Mouse (Mus musculus) hindbrain, postnatal 0 days (tissue): ENCODE data around the gene Ube2h. TPM values are rescaled to one million over a fixed set of nuclear protein-coding genes. Genes with fewer than 3 reads are reported as not detected.
A peak's percentile ranks its signal among the peaks of the same experiment; 100 is the strongest.

Experiments
- ATAC-seq: fragments of 200-750 bp; cut with Nextera tagmentation; 2 replicates; pipeline ENCODE4 v1.8.0; 2017; ENCODE audit warnings: mild to moderate bottlenecking, moderate TSS enrichment, moderate library complexity
- DNase-seq: peaks from one replicate; pipeline ENCODE4 v3.0.0-alpha.2; 2015; ENCODE audit warnings: low spot score
- H3K27ac ChIP-seq: fragments of 300-500 bp; sonication (generic); 2 replicates; pipeline ENCODE4 v1.5.1; 2014; ENCODE audit warnings: mild to moderate bottlenecking
- H3K27me3 ChIP-seq: fragments of 300-500 bp; sonication (generic); 2 replicates; pipeline ENCODE4 v1.6.1; 2014; ENCODE audit warnings: low read length, mixed read lengths; ENCODE audit not compliant: insufficient read depth
- H3K36me3 ChIP-seq: fragments of 300-500 bp; sonication (generic); 2 replicates; pipeline ENCODE4 v1.6.1; 2014; ENCODE audit warnings: low read length, mixed read lengths; ENCODE audit not compliant: insufficient read depth
- H3K4me1 ChIP-seq: fragments of 300-500 bp; sonication (generic); 2 replicates; pipeline ENCODE4 v1.6.1; 2014; ENCODE audit warnings: antibody characterized with exemption, low read length, mixed read lengths; ENCODE audit not compliant: insufficient read depth
- H3K4me2 ChIP-seq: fragments of 300-500 bp; sonication (generic); 2 replicates; pipeline ENCODE4 v1.6.1; 2014; ENCODE audit warnings: low read depth, mild to moderate bottlenecking, low read length, moderate library complexity, mixed read lengths
- H3K4me3 ChIP-seq: fragments of 300-500 bp; sonication (generic); 2 replicates; pipeline ENCODE4 v1.5.1; 2014; ENCODE audit warnings: low read length
- H3K9ac ChIP-seq: fragments of 300-500 bp; sonication (generic); replicated peaks from 2 replicates; pipeline ENCODE4 v1.6.1; 2014; ENCODE audit warnings: mild to moderate bottlenecking, low read length, moderate library complexity, mixed read lengths
- H3K9me3 ChIP-seq: fragments of 300-500 bp; sonication (generic); 2 replicates; pipeline ENCODE4 v1.6.1; 2016; ENCODE audit warnings: low read length, mixed read lengths
- CTCF ChIP-seq: IDR thresholded peaks from 2 replicates; pipeline ENCODE4 v1.5.1; 2016; ENCODE audit warnings: antibody characterized with exemption, control low read depth, low read depth
- WGBS: fragments of 180-500 bp; shearing (Covaris S2); extraction: QIAGEN DNeasy Blood & Tissue Kit; methylation state at CpG from one replicate; pipeline ENCODE4 v1.1.7; 2014; 5-methylcytosine and 5-hydroxymethylcytosine counted together
- polyA plus RNA-seq: library from polyadenylated mRNA; unstranded; fragments of >200 nt; fragmentation: Nextera tagmentation; extraction: Ambion mirVana; gene quantifications from 2 replicates; pipeline ENCODE4 v1.2.1, GENCODE M21; 2015
- total RNA-seq: library from RNA; depleted of rRNA; stranded (reverse); fragments of >200 nt; gene quantifications from 2 replicates; pipeline ENCODE4 v1.2.3, GENCODE M21; 2014

The Ube2h gene
- total and polyA plus RNA-seq, 2 experiments from 2014 or later = 41.6 to 42.1 TPM

GRCm38 (mm10) chr6:30196143-30196542 lies 108.2 kb downstream of the Ube2h start:
- Histone ChIP-seq H3K4me1 (no peaks in the 10 kb centered on the region), H3K9me3 (no peaks in the 10 kb centered on the region), H3K27me3 (no peaks in the 10 kb centered on the region), H3K4me2 (no peak overlapping the region), H3K36me3 (no peaks in the 10 kb centered on the region), H3K27ac (no peak overlapping the region), H3K4me3 (no peak overlapping the region), H3K9ac (no peak overlapping the region)
- DNase-seq (no peak), ATAC-seq (no peak)
- WGBS = 74% methylated on average over 8 of the region's 8 CpGs
- TF ChIP-seq CTCF = no peak

GRCm38 (mm10) chr6:30195656-30196055 lies 108.7 kb downstream of the Ube2h start:
- ATAC-seq (no peak), DNase-seq (no peak)
- Histone ChIP-seq H3K4me2 (no peak overlapping the region), H3K27me3 (no peaks in the 10 kb centered on the region), H3K9ac (no peak overlapping the region), H3K4me1 (no peaks in the 10 kb centered on the region), H3K27ac (no peak overlapping the region), H3K9me3 (no peaks in the 10 kb centered on the region), H3K4me3 (no peak overlapping the region), H3K36me3 (no peaks in the 10 kb centered on the region)
- no peak for TF ChIP-seq CTCF
- 73% methylated on average over 11 of the region's 11 CpGs for WGBS

- TF ChIP-seq CTCF = no peak
- no peak overlapping the region for H3K9ac ChIP-seq
- H3K4me1 ChIP-seq = no peaks in the 10 kb centered on the region
- H3K36me3 ChIP-seq = no peaks in the 10 kb centered on the region
- H3K27me3 ChIP-seq = peaks cover 18% of the 10 kb centered on the region; the same call in 1 of the 2 replicates
- no peak for DNase-seq
- 79% methylated on average over 4 of the region's 4 CpGs for WGBS
- no peak for ATAC-seq
- no peak overlapping the region for H3K27ac ChIP-seq
- H3K9me3 ChIP-seq = no peaks in the 10 kb centered on the region
- H3K4me2 ChIP-seq = no peak overlapping the region
- H3K4me3 ChIP-seq = no peak overlapping the region
Measured at GRCm38 (mm10) chr6:30183624-30184023, 120.7 kb downstream of the Ube2h start.

- 43% methylated on average over 6 of the region's 6 CpGs for WGBS
- no peak for TF ChIP-seq CTCF
Measured at GRCm38 (mm10) chr6:30182038-30182437, 122.3 kb downstream of the Ube2h start.

GRCm38 (mm10) chr6:30180321-30180720 lies 124.0 kb downstream of the Ube2h start:
- Histone ChIP-seq H3K4me2 (no peak overlapping the region), H3K36me3 (no peaks in the 10 kb centered on the region), H3K4me1 (no peaks in the 10 kb centered on the region), H3K9ac (no peak overlapping the region), H3K27ac (no peak overlapping the region), H3K27me3 (peaks cover 35% of the 10 kb centered on the region), H3K9me3 (no peaks in the 10 kb centered on the region), H3K4me3 (no peak overlapping the region)
- TF ChIP-seq CTCF = no peak
- peak; percentile 28; the same call in 1 of the 2 replicates for ATAC-seq
- no peak for DNase-seq
- 47% methylated on average over 2 of the region's 2 CpGs for WGBS

More at GRCm38 (mm10) chr6:30182038-30182437, 122.3 kb downstream of the Ube2h start:
- Histone ChIP-seq H3K27ac (no peak overlapping the region), H3K27me3 (peaks cover 29% of the 10 kb centered on the region; the same call in 1 of the 2 replicates), H3K9me3 (no peaks in the 10 kb centered on the region), H3K4me1 (no peaks in the 10 kb centered on the region), H3K9ac (no peak overlapping the region), H3K4me3 (no peak overlapping the region), H3K36me3 (no peaks in the 10 kb centered on the region), H3K4me2 (no peak overlapping the region)
- DNase-seq (no peak), ATAC-seq (no peak)

GRCm38 (mm10) chr6:30179046-30179445 lies 125.3 kb downstream of the Ube2h start:
- no peaks in the 10 kb centered on the region for H3K9me3 ChIP-seq
- no peak overlapping the region for H3K4me3 ChIP-seq
- H3K4me1 ChIP-seq = no peaks in the 10 kb centered on the region
- DNase-seq (no peak), ATAC-seq (no peak)
- H3K9ac ChIP-seq = no peak overlapping the region
- H3K27ac ChIP-seq = no peak overlapping the region
- H3K4me2 ChIP-seq = no peak overlapping the region
- H3K36me3 ChIP-seq = no peaks in the 10 kb centered on the region
- peaks cover 46% of the 10 kb centered on the region for H3K27me3 ChIP-seq
- no peak for TF ChIP-seq CTCF
- WGBS = 22% methylated on average over 11 of the region's 11 CpGs

- DNase-seq = no peak
Measured at GRCm38 (mm10) chr6:30178023-30178639, 126.2 kb downstream of the Ube2h start.

More at GRCm38 (mm10) chr6:30178023-30178639, 126.2 kb downstream of the Ube2h start:
- Histone ChIP-seq H3K4me3 (no peak overlapping the region), H3K27ac (no peak overlapping the region), H3K4me2 (no peak overlapping the region), H3K4me1 (no peaks in the 10 kb centered on the region), H3K27me3 (peaks cover 55% of the 10 kb centered on the region), H3K9ac (no peak overlapping the region), H3K36me3 (no peaks in the 10 kb centered on the region), H3K9me3 (no peaks in the 10 kb centered on the region)
- 2% methylated on average over 27 of the region's 27 CpGs for WGBS
- no peak for ATAC-seq
- TF ChIP-seq CTCF = no peak
